Mouse (Mus musculus): ENCODE measurements around the gene Iqck. TPM values are rescaled to one million over a fixed set of nuclear protein-coding genes. Genes with fewer than 3 reads are reported as not detected.
A peak's percentile ranks its signal among the peaks of the same experiment; 100 is the strongest.

The Iqck gene
- polyA plus RNA-seq, 1 experiment from 2014 or later, result 6.2 TPM

- peaks cover 93% of the 10 kb centered on the region for H3K36me3 ChIP-seq
- H3K9me3 ChIP-seq (replicated peaks), result no peaks in the 10 kb centered on the region
- peaks cover 57% of the 10 kb centered on the region for H3K4me1 ChIP-seq
- H3K27ac ChIP-seq (replicated peaks), result peak overlapping the region; percentile 77
- no peak overlapping the region for H3K4me3 ChIP-seq
- DNase-seq (ENCODE audit: low spot score), result no peak
- WGBS, result 81% methylated on average over 10 of the region's 10 CpGs
- no peaks in the 10 kb centered on the region for H3K27me3 ChIP-seq (ENCODE audit: low read depth, poor library complexity, severe bottlenecking)
Observed at GRCm38 (mm10) chr7:118977167-118977543, 121.6 kb downstream of the Iqck start.

- DNase-seq (ENCODE audit: low spot score), result no peak
- 93% methylated on average over 7 of the region's 7 CpGs for WGBS
- no peak overlapping the region for H3K27ac ChIP-seq (replicated peaks)
- no peaks in the 10 kb centered on the region for H3K27me3 ChIP-seq (ENCODE audit: low read depth, poor library complexity, severe bottlenecking)
- H3K36me3 ChIP-seq, result peaks cover 93% of the 10 kb centered on the region
- H3K4me1 ChIP-seq, result peaks cover 37% of the 10 kb centered on the region
- no peaks in the 10 kb centered on the region for H3K9me3 ChIP-seq (replicated peaks)
- no peak overlapping the region for H3K4me3 ChIP-seq
Observed at GRCm38 (mm10) chr7:118979121-118979520, 123.6 kb downstream of the Iqck start.

DNA sequence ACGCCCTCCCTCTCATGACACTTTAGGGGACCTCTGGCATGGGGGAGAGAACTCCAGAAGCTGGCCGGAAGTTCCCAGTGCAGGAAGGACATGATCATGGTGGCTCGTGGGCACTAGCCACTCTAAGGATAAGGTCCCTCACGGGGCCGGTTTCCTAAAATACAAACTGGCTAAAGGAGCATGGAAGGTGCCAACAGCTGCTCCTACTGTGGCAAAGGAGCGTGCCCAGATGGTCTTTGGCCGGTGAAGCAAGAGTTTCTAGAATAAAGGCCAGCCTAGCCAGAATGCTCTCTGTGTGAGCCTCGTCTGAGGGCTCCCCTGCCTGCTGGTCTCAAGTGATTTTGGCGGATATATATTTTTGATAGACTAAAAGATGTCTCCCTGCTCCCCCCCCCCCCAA is 124.2 kb downstream of the Iqck start:
- peaks cover 36% of the 10 kb centered on the region for H3K4me1 ChIP-seq
- DNase-seq (ENCODE audit: low spot score), result no peak
- no peak overlapping the region for H3K27ac ChIP-seq (replicated peaks)
- peaks cover 93% of the 10 kb centered on the region for H3K36me3 ChIP-seq
- H3K9me3 ChIP-seq (replicated peaks), result no peaks in the 10 kb centered on the region
- WGBS, result 89% methylated on average over 9 of the region's 9 CpGs
- H3K4me3 ChIP-seq, result no peak overlapping the region
- H3K27me3 ChIP-seq (ENCODE audit: low read depth, poor library complexity, severe bottlenecking), result no peaks in the 10 kb centered on the region

- WGBS, result 86% methylated on average over 4 of the region's 4 CpGs
- H3K4me1 ChIP-seq, result peaks cover 41% of the 10 kb centered on the region
- peaks cover 78% of the 10 kb centered on the region for H3K36me3 ChIP-seq
Observed at GRCm38 (mm10) chr7:118981346-118981745, 125.8 kb downstream of the Iqck start.

DNA sequence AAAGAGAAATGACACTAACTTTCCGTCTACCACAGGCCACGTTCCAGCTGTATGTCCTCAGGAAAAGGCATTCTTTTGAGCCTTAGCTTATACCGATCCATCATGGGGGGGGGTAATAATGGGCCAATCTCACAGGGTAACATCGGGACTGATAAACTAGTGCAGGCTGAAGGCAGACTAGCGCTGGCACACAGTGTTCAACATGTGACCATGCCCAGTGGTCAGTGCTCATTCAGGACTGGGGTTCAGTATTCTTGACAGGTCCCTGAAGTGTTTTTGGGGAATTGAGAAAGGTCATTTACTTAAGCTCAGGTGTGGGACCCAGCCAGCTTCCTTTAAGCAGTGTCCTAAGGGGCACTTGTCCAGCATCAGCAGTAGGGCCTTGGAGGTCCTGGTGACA is 126.3 kb downstream of the Iqck start:
- DNase-seq (ENCODE audit: low spot score), result no peak
- 94% methylated on average over 5 of the region's 5 CpGs for WGBS
- Histone ChIP-seq H3K9me3 (replicated peaks) (no peaks in the 10 kb centered on the region), H3K4me3 (no peak overlapping the region), H3K27ac (replicated peaks) (no peak overlapping the region), H3K4me1 (peaks cover 41% of the 10 kb centered on the region), H3K27me3 (ENCODE audit: low read depth, poor library complexity, severe bottlenecking) (no peaks in the 10 kb centered on the region), H3K36me3 (peaks cover 77% of the 10 kb centered on the region)

More at GRCm38 (mm10) chr7:118981346-118981745, 125.8 kb downstream of the Iqck start:
- Histone ChIP-seq H3K9me3 (replicated peaks) (no peaks in the 10 kb centered on the region), H3K27ac (replicated peaks) (no peak overlapping the region), H3K27me3 (ENCODE audit: low read depth, poor library complexity, severe bottlenecking) (no peaks in the 10 kb centered on the region), H3K4me3 (no peak overlapping the region)
- no peak for DNase-seq (ENCODE audit: low spot score)

GRCm38 (mm10) chr7:118982586-118982985 is 127.0 kb downstream of the Iqck start:
- Histone ChIP-seq H3K4me3 (no peak overlapping the region), H3K9me3 (replicated peaks) (no peaks in the 10 kb centered on the region), H3K27me3 (ENCODE audit: low read depth, poor library complexity, severe bottlenecking) (no peaks in the 10 kb centered on the region), H3K27ac (replicated peaks) (no peak overlapping the region), H3K4me1 (peaks cover 39% of the 10 kb centered on the region), H3K36me3 (peaks cover 77% of the 10 kb centered on the region)
- 95% methylated on average over 4 of the region's 4 CpGs for WGBS
- no peak for DNase-seq (ENCODE audit: low spot score)

DNA sequence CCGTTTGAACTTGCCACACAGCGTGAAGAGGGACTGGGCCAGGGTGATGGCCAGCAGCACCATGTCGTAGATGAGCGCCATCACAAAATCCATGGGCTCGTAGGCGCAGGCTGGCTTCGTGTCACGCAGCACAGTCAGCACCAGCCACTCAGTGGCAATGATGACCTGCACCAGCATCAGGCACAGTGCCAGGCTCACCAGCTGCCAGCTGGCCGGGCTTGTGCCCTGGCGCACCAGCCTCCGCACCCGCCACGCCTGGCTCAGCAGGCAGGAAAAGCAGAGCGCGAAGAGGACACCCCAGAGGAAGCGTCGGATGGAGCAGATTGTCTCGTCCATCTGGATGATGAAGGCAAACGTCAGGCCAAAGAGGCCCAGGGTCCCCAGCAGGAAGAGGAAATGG is 128.4 kb downstream of the Iqck start:
- 95% methylated on average over 19 of the region's 19 CpGs for WGBS
- no peak overlapping the region for H3K4me3 ChIP-seq
- peaks cover 34% of the 10 kb centered on the region for H3K4me1 ChIP-seq
- DNase-seq (ENCODE audit: low spot score), result no peak
- H3K27me3 ChIP-seq (ENCODE audit: low read depth, poor library complexity, severe bottlenecking), result no peaks in the 10 kb centered on the region
- no peaks in the 10 kb centered on the region for H3K9me3 ChIP-seq (replicated peaks)
- no peak overlapping the region for H3K27ac ChIP-seq (replicated peaks)
- H3K36me3 ChIP-seq, result peaks cover 69% of the 10 kb centered on the region

- Histone ChIP-seq H3K4me1 (peaks cover 46% of the 10 kb centered on the region), H3K27ac (replicated peaks) (peak overlapping the region; percentile 59), H3K36me3 (peaks cover 63% of the 10 kb centered on the region)
Observed at GRCm38 (mm10) chr7:118985786-118986185, 130.2 kb downstream of the Iqck start.

DNA sequence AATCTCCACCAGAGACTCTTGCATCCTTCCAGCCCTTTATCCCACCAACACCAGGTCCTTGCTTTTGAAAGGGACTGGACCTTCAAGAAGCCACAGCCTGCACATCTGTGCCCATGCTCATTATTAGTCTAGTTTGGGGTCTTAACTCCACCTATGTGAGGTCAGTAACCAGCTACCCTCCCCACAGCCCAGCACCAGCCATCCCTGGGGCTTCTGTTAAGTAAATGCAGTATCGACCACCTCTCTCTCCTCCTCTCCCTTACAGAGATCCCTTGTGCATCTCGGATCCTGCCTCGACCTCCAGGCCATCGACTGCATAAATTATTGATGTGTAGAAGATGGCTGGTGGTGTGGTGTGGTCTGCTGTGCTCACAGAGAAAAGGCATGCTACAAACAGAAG is 130.8 kb downstream of the Iqck start:
- peaks cover 57% of the 10 kb centered on the region for H3K36me3 ChIP-seq
- no peaks in the 10 kb centered on the region for H3K9me3 ChIP-seq (replicated peaks)
- H3K27me3 ChIP-seq (ENCODE audit: low read depth, poor library complexity, severe bottlenecking), result no peaks in the 10 kb centered on the region
- WGBS, result 77% methylated on average over 4 of the region's 4 CpGs
- DNase-seq (ENCODE audit: low spot score), result no peak
- H3K4me3 ChIP-seq, result no peak overlapping the region
- peak overlapping the region; percentile 59; the same call in 1 of the 2 replicates for H3K27ac ChIP-seq (replicated peaks)
- peaks cover 52% of the 10 kb centered on the region for H3K4me1 ChIP-seq

More at GRCm38 (mm10) chr7:118985786-118986185, 130.2 kb downstream of the Iqck start:
- Histone ChIP-seq H3K27me3 (ENCODE audit: low read depth, poor library complexity, severe bottlenecking) (no peaks in the 10 kb centered on the region), H3K9me3 (replicated peaks) (no peaks in the 10 kb centered on the region), H3K4me3 (no peak overlapping the region)
- DNase-seq (ENCODE audit: low spot score), result no peak
- WGBS, result 85% methylated on average over 4 of the region's 4 CpGs

GRCm38 (mm10) chr7:118989275-118989856 is 133.8 kb downstream of the Iqck start:
- WGBS, result 83% methylated on average over 5 of the region's 5 CpGs
- no peak for DNase-seq (ENCODE audit: low spot score)
- peaks cover 82% of the 10 kb centered on the region for H3K4me1 ChIP-seq
- H3K27ac ChIP-seq (replicated peaks), result 0 out of 2 replicates have a peak overlapping the region, but pooled peaks have one; percentile 92
- no peaks in the 10 kb centered on the region for H3K27me3 ChIP-seq (ENCODE audit: low read depth, poor library complexity, severe bottlenecking)
- H3K9me3 ChIP-seq (replicated peaks), result no peaks in the 10 kb centered on the region
- peaks cover 27% of the 10 kb centered on the region for H3K36me3 ChIP-seq
- H3K4me3 ChIP-seq, result no peak overlapping the region

GRCm38 (mm10) chr7:118990282-118990681 is 134.7 kb downstream of the Iqck start:
- Histone ChIP-seq H3K27me3 (ENCODE audit: low read depth, poor library complexity, severe bottlenecking) (peaks cover under 1% of the 10 kb centered on the region; the same call in 1 of the 2 replicates), H3K4me1 (peaks cover 89% of the 10 kb centered on the region), H3K9me3 (replicated peaks) (no peaks in the 10 kb centered on the region), H3K36me3 (peaks cover 22% of the 10 kb centered on the region), H3K27ac (replicated peaks) (peak overlapping the region; percentile 92; the same call in 1 of the 2 replicates), H3K4me3 (no peak overlapping the region)
- WGBS, result 89% methylated on average over 6 of the region's 6 CpGs
- DNase-seq (ENCODE audit: low spot score), result no peak

DNA sequence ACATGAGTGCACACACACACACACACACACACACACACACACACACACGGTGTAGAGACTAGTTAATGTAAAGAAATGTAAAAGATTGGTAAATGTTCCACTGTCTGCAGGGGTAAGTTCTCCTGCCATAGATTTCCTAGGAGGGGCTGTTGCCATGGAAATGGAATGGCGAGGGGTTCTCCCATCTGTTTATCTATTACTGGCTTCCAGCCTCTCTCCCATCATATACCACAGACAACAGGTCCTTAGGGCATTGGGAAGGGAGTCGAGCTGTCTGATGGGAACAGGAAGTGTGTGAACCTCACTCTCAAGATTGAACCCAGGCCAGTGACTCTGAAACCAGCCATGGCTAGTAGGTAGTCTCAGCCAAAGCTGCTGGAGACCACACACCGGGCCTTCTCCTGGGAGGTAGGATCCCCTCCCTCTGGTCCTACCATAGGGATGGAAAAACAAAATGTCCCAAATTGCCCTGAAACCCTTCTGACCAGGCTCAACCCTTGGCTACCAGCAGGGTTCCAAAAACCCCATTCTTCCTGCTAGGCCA is 135.9 kb downstream of the Iqck start:
- WGBS, result 47% methylated on average over 4 of the region's 4 CpGs
- DNase-seq (ENCODE audit: low spot score), result no peak
- Histone ChIP-seq H3K4me1 (peaks cover 86% of the 10 kb centered on the region), H3K27me3 (ENCODE audit: low read depth, poor library complexity, severe bottlenecking) (peaks cover 8% of the 10 kb centered on the region), H3K36me3 (peaks cover 22% of the 10 kb centered on the region), H3K27ac (replicated peaks) (peak overlapping the region; percentile 92), H3K9me3 (replicated peaks) (no peaks in the 10 kb centered on the region), H3K4me3 (peak overlapping the region; percentile 77)

- no peak for DNase-seq (ENCODE audit: low spot score)
- Histone ChIP-seq H3K4me1 (peaks cover 82% of the 10 kb centered on the region), H3K4me3 (peak overlapping the region; percentile 77), H3K27ac (replicated peaks) (peak overlapping the region; percentile 92), H3K36me3 (peaks cover 20% of the 10 kb centered on the region), H3K27me3 (ENCODE audit: low read depth, poor library complexity, severe bottlenecking) (peaks cover 8% of the 10 kb centered on the region), H3K9me3 (replicated peaks) (no peaks in the 10 kb centered on the region)
- 41% methylated on average over 6 of the region's 6 CpGs for WGBS
Observed at GRCm38 (mm10) chr7:118992080-118992560, 136.6 kb downstream of the Iqck start.
